Mouse (Mus musculus) megakaryocyte progenitor cell, adult 5-6 weeks (primary cell): ENCODE measurements around the gene Qpct. TPM values are rescaled to one million over a fixed set of nuclear protein-coding genes. Genes with fewer than 3 reads are reported as not detected.

Experiments used
- ATAC-seq: replicated peaks from 2 replicates; pipeline ENCODE4 v1.8.0; 2016; ENCODE audit warnings: mild to moderate bottlenecking, moderate TSS enrichment, inconsistent platforms; ENCODE audit not compliant: poor library complexity
- total RNA-seq, 2 experiments: library from RNA; stranded (forward) in 1 of 2; stranded (reverse) in 1 of 2; fragments of 157-497, 149-512 nt in 1 of 2; fragments of 200-1000 nt in 1 of 2; gene quantifications; 2 replicates each; pipeline versions ENCODE4 v1.2.3 to v1.2.4; 2015 to 2017

The Qpct gene
- total RNA-seq, 2 experiments from 2014 or later = 0.47 to 1.6 TPM

- ATAC-seq = no peak
Measured at GRCm38 (mm10) chr17:79069766-79070480, 18.2 kb downstream of the Qpct start.

- ATAC-seq = no peak
Measured at GRCm38 (mm10) chr17:79071951-79072350, 20.2 kb downstream of the Qpct start.

- ATAC-seq = no peak
Measured at GRCm38 (mm10) chr17:79076974-79077847, 25.5 kb downstream of the Qpct start.

DNA sequence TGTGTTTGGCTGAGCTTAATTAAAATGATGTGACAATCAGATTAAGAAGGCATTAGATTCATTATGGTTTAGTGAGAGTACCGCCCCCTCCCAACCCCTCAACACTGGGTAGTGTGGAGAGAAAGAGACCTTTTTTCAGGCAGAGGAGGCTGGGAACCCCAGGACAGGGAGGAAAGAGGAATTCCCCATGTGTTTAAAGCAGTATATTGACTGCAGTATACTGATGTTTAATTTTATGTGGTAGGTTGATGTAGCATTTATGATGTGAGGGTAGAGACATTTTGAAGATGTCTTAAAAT lies 26.1 kb downstream of the Qpct start:
- no peak for ATAC-seq

DNA sequence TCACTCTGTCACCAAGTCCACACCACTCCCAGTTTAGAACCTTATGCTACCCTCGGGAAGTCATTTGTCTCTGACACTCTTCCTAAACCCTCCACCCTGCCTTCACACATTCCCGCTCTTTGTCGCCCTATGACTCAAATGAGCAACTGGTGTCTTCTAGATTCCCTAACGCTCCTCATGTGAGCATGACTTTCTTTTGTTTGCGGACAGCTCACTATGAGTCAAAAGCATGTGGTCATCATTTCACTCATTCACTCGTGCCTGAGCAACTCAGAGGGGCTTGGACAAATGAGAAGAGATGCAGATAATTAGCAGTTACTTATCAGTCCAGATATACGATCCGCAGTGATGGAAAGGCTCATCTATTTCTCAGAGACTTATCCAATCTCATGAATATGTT lies 26.5 kb downstream of the Qpct start:
- no peak for ATAC-seq

DNA sequence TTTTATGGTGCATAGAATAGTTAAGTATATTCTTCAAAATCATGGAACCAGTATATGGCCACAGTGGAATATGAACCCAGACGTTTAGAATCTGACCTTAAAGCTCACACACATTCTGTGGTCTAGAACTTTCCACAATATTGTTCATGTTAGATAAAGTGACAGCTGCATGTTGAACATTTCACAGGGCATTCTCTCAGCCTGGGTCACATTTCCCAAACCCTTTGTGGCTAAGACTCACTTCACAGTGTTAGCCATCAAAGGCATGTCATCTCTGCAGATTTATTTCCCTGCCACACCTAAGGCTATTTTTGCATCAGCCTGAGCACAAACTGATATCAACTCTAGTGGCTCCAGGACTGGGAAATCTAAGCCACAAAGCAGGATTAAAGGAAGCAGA lies 40.0 kb downstream of the Qpct start:
- ATAC-seq = no peak

DNA sequence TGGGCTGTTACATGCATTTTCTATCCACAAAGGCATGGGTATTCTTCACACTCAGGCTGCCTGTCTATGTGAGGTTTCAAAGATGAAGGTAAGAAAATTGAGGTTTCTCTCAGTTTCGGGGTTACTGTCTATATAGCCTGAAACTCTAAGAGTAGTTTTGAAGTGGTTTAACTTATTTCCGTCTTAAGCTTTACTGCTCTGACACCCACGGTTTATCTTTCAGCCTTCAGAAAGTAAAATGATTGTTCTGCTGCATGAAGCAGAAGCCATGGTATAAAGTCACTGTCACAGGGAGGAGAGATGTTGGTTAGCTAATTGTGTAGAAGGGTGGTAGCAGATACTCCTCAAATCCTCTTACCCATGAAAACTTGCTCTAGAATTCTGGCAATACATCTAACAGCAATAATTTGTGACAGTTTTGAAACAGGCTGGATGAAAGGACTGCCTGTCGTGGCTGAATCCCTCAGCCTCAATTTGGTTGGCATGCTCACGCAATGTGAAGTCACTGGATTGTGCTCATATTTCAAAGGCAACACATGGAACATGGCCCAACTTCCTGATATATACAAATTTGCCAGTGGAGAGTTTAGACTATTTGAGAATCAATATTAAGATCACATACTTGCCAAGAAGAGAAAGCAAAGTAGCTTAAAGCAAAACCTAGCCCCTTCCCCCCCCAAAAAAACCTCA lies 41.7 kb downstream of the Qpct start:
- ATAC-seq = no peak

DNA sequence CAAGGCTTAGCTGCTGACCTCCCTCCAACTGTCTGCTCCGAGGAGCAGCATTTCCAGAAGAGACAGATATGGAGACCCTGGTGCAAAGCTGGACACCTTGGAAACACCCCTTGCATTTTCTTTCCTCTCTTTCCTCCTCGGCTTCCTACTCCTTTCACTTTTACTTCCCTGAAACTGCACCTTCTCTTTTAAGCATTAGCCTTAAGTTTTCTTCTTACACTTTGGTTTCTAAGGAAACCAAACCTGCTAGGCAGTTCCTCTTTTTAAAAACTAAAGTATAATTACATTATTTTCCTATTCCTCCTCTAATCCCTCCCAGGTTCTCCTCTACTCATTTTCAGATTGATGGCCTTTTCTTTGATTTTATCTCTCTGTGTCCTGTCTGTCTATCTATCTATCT lies 43.9 kb downstream of the Qpct start:
- ATAC-seq = peak; percentile 90

- no peak for ATAC-seq
Measured at GRCm38 (mm10) chr17:79099866-79100265, 48.2 kb downstream of the Qpct start.

DNA sequence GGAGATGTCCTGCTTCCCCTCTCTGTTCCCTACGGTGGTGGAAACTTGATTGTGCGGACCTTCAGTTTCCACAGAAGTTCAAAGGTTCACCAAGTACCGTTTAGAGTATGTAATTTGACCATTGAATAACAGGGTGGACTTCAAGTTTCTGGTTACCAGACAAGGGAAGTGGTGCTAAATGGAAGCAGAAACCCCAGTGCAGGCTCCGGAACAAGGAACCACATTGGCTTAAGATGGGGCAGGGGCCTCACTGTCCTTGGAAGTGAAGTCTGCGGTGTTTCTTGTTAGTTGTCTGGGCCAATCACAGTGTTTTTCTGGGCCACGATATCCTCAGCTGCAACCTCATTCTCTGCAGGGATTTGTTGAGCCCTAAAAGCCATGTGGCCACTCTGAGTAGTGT lies 56.5 kb downstream of the Qpct start:
- no peak for ATAC-seq

GRCm38 (mm10) chr17:79109576-79109975 lies 57.9 kb downstream of the Qpct start:
- no peak for ATAC-seq

GRCm38 (mm10) chr17:79110936-79111348 lies 59.2 kb downstream of the Qpct start:
- ATAC-seq = peak; percentile 90

GRCm38 (mm10) chr17:79115248-79115647 lies 63.5 kb downstream of the Qpct start:
- 0 out of 2 replicates have a peak, but pooled peaks have one; percentile 26 for ATAC-seq

- ATAC-seq = no peak
Measured at GRCm38 (mm10) chr17:79119066-79119465, 67.4 kb downstream of the Qpct start.

GRCm38 (mm10) chr17:79120269-79120668 lies 68.6 kb downstream of the Qpct start:
- no peak for ATAC-seq

DNA sequence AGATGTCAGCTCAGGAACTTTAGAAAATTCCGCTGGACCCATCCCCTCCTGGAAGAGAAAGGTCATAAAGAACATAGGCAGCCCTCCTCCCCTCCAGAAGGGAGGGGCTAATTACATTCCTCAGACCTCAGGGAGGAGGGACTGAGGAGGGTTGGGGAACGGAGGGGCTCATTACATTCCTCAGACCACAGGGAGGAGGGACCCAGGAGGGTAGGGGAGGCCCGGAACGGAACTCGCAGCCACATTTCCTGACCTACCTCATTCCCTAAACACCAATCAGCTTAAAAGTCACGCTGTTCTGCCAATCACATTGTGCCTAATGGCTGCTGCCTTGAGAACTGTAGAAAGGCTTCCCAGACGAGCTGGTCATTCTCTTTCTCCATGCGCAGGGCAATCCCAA lies 82.0 kb downstream of the Qpct start:
- no peak for ATAC-seq

DNA sequence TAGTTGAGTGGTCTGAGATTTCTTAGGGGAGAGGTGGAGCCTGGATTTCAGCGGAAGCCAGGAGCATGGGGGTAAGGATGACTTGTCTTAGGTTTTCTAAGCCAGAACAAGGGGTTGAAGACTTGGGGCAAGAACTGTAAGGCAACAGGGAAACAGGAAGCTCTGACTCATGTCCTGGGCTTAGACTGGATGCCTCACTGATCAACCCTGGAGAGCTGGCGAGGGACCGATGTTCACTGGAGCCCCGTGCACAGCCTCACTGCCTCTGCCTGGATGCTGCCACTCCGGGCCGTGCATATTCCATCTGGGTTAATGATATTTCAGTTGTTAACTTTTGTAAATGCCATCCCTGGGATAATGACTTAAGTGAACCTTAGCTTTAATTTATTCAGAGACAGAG lies 84.1 kb downstream of the Qpct start:
- ATAC-seq = no peak; the same call in 1 of the 2 replicates

DNA sequence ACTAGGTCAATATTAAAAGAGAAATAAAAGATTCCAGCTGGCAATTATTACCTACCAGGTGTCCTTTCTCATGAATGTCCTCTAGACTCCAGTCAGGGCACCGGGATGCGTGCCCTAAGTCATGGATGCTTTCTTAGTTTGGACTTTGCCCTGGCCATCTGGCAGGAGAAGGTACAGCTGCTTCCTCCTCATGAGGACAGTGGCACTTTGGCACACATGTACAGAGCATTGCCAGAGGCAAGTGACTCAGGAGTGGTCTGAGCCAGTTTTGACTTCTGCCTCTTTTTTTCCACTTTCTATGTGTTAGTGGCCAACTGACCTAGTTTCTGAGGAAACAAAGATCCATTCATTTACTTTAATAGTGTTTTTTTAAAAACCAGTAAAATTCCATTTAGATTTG lies 84.7 kb downstream of the Qpct start:
- ATAC-seq = no peak
